Mouse (Mus musculus) left cerebral cortex, postnatal 14 days (tissue): ENCODE results near the gene Gngt2. TPM values are rescaled to one million over a fixed set of nuclear protein-coding genes. Genes with fewer than 3 reads are reported as not detected.

Experiments used
- DNase-seq, 2 experiments: peaks; one replicate each; pipeline ENCODE4 v3.0.0; 2021 to 2022; ENCODE audit warnings: low spot score in 2 of 2, mixed read lengths in 1 of 2
- intact Hi-C: fragments of 180-260 bp; cut with DNase I; formaldehyde crosslinking; loops from one replicate; pipeline ENCODE4 v1.15.1; 2025
- total RNA-seq, 2 experiments: library from RNA; stranded (reverse); gene quantifications; 2 replicates each; pipeline ENCODE4 v1.2.3; 2021

Gene Gngt2
- total RNA-seq, 2 experiments from 2014 or later = 2.5 to 3.2 TPM

DNA sequence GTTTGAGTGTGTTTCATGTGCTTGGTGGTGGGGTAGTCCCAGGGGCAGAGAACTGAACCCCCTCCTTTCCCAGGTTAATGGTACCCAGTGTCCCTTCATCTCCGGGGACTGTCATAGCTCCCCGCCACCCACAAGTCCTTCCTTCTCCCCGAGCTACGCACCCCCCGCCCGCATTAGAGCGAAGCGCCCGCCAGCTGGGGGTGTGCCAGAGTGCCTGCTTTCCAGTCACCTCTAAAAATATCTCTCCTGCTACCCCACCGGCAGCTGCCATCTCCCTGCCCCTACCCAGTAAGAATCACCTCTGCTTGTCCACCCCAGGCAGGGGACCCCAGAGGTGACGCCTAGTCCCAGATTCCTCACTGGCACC lies 12.2 kb upstream of the Gngt2 start:
- DNase-seq = peak; percentile 54 to 62
- intact Hi-C loops = no loop called here

DNA sequence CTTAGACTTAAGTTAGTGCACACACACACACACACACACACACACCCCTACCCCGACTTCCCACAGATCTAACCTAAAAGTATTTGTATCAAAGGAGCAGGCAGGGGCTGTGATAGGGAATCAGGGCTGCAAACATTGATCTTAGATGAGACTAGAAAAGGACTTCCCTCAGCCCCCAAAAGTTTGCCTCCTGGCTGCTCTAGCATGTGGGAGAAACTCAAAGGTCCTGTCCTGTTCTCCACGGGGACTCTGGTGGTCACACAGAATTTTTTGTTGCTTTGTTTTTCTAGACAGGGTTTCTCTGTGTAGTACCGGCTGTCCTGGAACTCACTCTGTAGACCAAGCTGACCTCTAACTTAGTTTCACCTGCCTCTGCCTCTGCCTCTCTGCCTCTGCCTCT lies 11.4 kb upstream of the Gngt2 start:
- DNase-seq = no peak
- intact Hi-C loops = no loop called here

- DNase-seq = no peak
- intact Hi-C loops = no loop called here
Observed at GRCm38 (mm10) chr11:95826317-95827167, 10.5 kb upstream of the Gngt2 start.

DNA sequence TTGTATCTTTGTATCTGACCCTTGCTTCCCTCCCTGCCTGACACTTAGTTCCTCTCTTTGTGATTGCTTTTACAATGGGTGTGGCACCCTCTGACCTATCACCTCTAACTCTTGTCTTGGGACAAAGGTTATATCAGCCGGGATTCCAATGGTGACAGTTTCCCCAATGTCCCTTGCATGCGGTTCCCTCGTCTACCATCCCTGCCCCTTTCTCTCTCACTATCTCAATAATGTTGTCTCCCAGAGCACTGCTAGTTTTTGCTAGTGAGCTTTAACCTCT lies 9.9 kb upstream of the Gngt2 start:
- DNase-seq = no peak
- intact Hi-C loops = no loop called here

DNA sequence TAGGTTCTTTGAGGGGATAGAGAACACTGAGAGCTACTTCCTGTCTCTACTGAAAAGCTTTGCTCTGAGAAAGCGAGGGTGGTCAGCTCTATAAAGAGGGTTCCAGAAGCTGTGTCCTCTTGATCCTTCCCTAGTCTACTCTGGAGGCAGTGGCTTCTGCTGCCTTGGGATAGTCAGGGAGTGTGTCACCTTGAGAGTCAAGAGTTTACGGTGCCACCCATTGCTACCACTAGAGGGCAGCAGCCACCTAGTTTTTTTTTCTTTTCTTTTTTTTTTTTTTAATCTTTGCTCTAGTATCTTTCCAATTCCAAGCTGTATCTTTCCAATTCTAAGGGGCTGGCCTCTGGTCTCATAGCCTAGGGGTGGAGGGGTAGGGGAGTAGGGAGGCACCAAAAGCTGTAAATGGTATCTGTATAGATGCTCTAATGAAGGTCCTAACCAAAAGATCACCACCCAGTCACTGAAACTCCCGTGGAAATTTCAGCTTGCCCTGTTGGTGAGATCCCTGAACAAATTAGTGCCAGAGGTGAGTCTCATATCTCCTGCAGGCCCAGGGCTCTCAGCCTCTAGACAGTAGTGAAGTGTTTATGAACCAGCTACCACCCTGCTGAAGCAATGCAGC lies 9.4 kb upstream of the Gngt2 start:
- intact Hi-C loops = no loop called here
- peak; percentile 49 to 81 for DNase-seq

DNA sequence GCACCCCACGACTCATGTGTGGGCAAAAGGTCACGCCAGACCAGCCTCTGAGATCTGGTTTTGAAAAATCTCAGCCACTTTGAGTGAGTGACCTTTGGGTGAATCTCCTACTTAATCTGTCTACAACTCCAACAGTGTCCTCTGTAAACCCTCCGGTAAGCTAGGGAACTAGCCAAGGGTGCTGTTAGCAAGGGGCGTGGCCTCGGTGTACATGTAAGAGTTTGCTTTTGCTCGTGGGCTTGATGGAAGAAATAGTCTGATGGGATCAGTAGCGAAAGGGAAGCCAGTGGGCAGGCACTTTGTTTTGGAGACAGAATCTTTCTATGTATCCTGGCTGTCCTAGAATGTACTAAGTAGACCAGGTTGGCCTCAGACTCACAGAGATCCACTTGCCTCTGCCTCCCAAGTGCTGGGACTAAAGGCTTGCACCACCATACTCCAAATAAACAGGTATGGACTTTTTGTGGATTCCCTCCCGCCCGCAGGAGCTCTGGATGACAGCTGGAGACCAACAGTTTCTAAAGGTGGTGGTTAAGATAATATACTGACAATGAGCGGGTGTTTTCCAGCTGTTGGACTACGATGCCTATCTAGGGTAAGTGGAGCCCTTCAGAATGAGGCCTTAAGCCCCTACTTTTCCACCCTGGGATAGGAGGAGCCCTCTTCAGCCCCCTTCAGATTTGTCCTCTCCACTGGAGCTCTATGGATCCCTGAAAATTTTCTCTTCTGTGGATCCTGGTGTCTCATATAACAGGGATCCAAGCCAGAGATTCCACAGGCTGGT lies 8.6 kb upstream of the Gngt2 start:
- DNase-seq = no peak
- intact Hi-C loops = no loop called here

DNA sequence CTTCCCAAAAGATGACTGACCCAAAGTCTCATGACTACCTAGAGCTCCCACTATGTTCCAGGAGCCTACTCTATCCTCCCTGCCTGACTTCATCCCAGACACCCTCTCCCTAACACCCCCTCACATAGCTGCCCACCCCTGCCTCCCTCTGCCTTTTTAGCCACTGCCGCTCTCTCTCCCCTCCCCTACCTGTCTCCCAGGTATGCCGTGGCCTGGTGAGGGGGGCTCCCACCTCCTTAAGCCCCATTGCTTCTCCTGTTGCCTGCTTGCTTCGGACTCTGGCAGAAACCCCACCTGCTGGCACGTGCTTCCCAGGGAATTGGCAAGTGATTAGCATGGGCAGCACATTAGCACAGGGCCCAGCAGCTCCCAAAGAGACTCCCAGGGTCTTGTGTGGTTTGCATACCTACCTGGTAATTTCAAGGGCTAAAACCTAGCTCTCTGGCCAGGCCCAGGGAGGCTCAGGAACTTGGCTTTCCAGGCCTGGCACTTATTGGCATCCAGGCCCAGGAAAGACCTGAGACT lies 7.4 kb upstream of the Gngt2 start:
- intact Hi-C loops = no loop called here
- no peak for DNase-seq

DNA sequence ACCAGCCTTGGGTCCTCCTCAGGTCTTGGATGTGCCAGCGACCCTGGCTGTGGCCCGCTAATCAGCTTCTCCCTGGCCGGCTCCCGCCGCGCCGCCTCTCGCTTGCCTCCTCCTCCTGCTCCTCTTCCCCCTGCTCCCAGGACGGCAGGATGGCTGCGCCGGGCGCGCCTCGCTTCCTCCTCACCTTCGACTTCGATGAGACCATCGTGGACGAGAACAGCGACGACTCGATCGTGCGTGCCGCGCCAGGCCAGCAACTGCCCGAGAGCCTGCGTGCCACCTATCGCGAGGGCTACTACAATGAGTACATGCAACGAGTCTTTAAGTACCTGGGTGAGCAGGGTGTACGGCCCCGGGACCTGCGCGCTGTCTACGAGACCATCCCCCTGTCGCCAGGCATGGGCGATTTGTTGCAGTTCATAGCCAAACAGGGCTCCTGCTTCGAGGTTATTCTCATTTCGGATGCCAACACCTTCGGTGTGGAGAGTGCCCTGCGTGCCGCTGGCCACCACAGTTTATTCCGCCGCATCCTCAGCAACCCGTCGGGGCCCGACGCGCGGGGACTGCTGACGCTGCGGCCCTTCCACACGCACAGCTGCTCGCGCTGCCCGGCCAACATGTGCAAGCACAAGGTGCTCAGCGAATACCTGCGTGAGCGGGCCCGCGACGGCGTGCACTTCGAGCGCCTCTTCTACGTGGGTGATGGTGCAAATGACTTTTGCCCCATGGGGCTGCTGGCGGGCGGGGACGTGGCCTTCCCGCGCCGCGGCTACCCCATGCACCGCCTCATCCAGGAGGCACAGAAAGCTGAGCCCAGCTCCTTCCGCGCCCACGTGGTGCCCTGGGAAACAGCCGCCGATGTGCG lies 6.4 kb upstream of the Gngt2 start:
- DNase-seq = no peak
- intact Hi-C loops = no loop called here

DNA sequence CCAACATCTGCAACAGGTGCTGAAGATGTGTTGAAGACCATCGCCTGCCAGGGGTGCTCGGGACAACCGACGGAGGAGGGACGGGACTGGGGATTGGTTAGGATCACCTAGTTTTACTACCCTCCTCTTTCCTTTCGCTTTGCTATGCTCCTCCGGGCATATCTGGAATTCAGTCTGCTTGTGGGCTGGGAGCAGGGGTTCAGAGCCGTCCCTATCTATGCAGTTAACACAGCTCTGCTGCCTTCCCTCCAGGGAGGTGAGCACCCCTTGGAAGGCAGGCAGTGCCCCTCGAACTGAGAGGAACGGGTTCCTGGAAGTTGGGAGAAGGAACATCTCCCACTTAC lies 5.8 kb upstream of the Gngt2 start:
- intact Hi-C loops = no loop called here
- DNase-seq = no peak

DNA sequence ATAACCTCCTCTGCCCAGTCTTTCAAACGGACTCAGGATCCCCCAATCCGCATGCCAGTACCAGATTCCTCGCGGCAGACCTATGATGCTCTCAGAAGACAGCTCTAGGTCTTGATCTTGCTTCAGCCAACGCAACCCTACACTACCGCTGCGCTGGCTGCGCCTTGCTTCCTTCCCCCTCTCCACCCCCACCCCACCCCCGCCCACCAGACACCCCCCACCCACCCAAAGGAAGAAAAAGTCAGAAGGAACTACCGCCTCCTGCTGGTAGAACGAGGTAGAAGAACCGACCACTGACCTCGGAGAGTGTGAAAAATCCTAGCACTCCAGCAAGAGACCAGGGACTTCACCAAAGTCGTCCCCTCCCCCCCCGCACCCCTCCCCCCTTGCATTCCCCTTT lies 5.4 kb upstream of the Gngt2 start:
- intact Hi-C loops = no loop called here
- no peak for DNase-seq

DNA sequence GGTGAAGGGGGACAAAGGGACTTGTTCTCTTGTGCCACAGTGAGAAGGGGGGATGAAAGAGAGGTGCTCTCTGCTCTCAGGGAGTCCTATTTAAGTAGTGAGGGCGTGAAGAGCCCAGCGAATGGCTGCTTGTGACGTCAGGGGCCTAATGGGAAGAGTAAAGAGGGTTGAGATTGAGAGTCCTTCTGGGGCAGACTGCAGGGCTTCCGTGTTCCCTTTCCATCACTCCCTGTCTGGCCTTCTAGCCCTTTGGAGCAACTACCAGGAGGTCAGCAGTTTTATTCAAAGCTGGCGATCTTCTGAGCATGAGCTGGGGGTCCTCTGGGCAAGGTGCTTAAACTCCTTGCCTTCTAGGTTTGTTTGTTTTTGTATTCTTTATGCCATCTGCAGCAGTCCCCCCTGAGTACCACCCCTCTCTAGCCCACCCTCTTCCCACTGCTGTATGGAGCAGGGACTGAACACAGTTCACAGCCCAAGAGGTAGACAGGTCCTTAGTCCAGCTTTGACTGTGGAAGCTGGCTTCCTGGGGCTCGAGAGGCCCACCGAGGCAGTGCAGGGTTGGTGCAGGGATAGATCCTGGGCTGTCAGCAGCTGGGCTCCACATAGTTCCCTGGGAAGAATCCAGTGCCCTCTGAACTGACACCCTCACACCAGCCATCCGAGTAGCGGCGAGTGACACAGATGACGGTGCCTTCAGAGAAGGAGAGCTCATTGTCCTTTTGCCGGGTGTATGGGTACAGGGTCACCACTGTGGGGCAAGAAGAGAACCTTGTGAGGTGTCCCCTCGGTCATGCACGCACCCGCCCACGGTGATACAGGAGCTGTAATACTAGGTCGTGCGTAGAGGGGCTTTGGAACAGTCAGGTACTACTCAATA lies 4.6 kb upstream of the Gngt2 start:
- intact Hi-C loops = no loop called here
- no peak for DNase-seq

DNA sequence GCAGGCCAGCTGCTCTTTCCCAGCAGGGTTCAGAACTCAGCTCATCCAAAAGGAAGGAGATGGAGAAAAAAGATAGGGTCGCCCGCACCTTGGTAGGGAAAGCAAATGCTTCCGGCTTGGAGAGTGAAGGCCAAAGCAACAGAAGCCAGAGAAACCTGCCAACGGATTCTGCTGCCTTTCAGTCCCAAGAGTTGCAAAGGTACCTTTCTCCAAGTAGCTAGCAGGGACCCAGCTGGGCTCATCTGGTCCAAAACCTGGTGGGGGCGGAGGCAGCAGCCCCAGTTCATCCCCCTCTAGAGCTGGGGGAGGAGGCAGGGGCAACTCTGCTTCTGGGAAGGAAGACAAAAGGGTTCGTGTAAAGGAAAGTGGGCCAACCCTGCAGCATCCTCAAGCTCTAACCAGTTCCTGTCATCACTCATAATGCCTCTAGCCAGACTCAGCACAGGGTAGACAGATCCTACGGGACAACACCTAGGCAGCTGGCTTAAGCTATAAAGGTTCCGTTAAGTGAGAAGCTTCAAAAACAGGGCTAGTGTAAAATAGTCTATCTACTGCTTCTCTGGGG lies 3.9 kb upstream of the Gngt2 start:
- intact Hi-C loops = no loop called here
- DNase-seq = no peak

DNA sequence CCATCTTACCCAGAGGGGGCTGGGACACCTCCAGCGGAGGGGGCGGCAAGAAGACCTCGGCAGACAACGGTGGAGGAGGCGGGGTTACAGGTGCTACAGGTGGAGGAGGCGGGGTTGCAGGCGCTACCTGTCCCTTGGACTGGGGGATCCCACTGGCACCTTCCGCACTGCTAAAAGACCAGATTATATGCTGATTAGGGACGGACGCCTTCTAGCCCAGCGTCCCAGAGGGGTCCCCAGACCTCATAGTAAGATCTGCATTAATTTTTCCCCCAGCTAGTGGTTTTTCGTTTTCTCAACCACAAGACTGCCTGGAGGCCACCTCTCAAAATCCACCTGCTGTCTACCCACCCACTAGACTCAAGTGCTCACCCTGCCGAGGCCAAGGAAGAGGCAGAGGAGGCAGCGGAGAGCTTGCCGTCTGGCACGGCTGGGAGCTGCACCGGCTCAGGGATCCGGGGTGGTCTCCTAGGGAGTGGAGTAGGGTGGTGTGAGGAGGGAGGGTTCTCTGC lies 3.3 kb upstream of the Gngt2 start:
- no peak for DNase-seq
- intact Hi-C loops = no loop called here

DNA sequence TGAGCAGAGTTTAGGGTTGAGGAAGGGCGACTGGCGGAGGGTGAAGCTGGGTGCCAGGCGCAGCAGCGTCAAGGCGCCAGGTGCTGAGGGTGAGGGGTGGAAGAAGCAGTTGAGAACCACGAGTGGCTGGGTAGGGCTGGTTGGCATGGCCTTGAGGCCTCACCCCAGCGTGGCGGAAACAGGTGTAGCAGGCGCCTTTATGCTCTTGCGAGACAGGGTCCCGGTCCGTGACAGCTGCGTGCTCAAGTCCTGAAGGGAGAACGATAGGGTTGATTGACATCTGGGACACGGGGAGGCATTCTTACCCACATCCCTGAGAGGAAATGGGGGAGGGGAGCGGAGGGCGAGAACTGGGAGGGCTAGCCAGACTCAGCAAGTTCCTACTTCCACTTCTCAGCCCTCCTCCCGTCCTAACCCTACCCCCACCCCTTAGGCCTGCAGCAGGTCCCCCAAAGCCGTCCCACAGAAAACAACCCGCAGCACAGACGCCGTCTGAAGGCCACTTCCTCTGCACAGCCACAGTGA lies 2.8 kb upstream of the Gngt2 start:
- intact Hi-C loops = no loop called here

GRCm38 (mm10) chr11:95834742-95835710 lies 2.0 kb upstream of the Gngt2 start:
- DNase-seq = no peak
- intact Hi-C loops = no loop called here

More for the DNA sequence above, 2.8 kb upstream of the Gngt2 start:
- DNase-seq = peak; percentile 55 to 60

DNA sequence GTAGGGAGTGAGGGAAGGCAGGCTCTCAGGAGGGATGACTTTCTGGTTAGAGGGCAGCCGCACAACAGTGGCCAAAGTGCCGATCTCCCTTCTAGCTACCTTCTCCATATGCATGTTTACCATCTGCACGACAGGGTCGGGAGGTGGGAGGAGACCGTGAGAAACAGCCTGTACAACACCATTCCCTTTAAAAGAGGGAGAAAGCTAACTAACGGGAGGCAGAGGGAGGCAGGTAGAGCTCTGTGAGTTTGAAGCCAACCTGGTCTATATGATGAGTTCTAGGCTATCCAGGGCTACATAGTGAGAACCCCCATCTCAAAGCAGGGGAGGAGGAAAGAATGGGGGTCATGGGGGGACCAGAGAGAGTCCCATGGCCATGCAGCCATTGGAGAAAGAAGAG lies 1.2 kb upstream of the Gngt2 start:
- DNase-seq = no peak
- intact Hi-C loops = no loop called here

DNA sequence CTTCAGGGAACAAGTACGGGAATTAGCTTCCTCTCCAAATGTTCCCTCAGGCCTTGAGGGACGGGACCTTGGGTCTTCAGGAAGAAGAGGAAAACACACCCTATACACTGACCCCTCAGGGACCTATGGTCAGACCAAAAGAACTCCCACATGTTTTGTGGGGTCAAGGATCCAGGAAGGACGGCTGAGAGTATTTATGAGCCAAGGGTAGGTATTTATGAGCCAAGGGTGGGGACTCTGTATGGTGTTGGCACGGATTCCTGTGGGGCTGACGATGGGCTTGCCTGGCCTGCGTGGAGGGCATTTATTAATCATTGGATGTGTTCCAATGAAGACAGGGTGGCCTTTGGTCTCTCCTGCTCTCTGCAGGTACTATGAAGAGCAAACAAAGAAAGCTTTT lies 583 bp upstream of the Gngt2 start:
- no peak for DNase-seq
- intact Hi-C loops = no loop called here
